9 mouse cellular contexts compared by ENCODE assay signal in genomic region chr4:82619539-82619941, GRCm38 (mm10).
A peak's percentile ranks its signal among the peaks of the same experiment; 100 is the strongest.
DNase-seq lines count a peak whose midpoint lies in the region; ATAC-seq and TF ChIP-seq lines count a peak whose summit lies in the region.
"Had no signal": no experiment of that assay in that cellular context is flagged by ENCODE, and none has a peak within 500 bp of the region (broad histone marks: within the 10 kb centered on the region; RNA-seq: fewer than 3 reads in every experiment).

No protein-coding gene starts in this region.

- no peak overlapping the region for H3K4me2 ChIP-seq in heart, postnatal 0 days (ENCODE audit: low read depth, low read length)
- H3K4me2 ChIP-seq: stomach, embryonic 15.5 days had no signal

- peaks cover 17% of the 10 kb centered on the region for H3K4me1 ChIP-seq in heart, postnatal 0 days (ENCODE audit: control insufficient read depth, insufficient read depth)

- DNase-seq in heart, postnatal 0 days (ENCODE audit: low spot score), result peak; percentile 32
- DNase-seq in heart, postnatal 10 days, result no peak
- DNase-seq in brain, embryonic 18.5 days (ENCODE audit: low read depth, low spot score), result peak; percentile 64
- peak; percentile 58 to 87 for DNase-seq in frontal cortex, adult 2 months (ENCODE audit: extremely low spot score in 1 of 2, low spot score in 1 of 2)
- DNase-seq in layer of hippocampus, postnatal 25 days (ENCODE audit: extremely low spot score in 1 of 2, low spot score in 1 of 2), result peak; percentile 38 to 40
- no peak for DNase-seq in gastrocnemius, postnatal 10 days
- no peak for DNase-seq in T-cell, adult 2 months (ENCODE audit: low spot score)

- H3K9me3 ChIP-seq in heart, postnatal 0 days (replicated peaks; ENCODE audit: control insufficient read depth, low read length), result no peaks in the 10 kb centered on the region
- H3K9me3 ChIP-seq: stomach, embryonic 15.5 days had no signal

- no peak for ATAC-seq in heart, postnatal 0 days (ENCODE audit: insufficient read depth, low read depth)
- peak; percentile 69 for ATAC-seq in megakaryocyte-erythroid progenitor cell, adult 5-6 weeks (replicated peaks; ENCODE audit: low FRiP score, low TSS enrichment, poor library complexity, severe bottlenecking)

- TF ChIP-seq EP300 in heart, postnatal 0 days (IDR thresholded peaks at IDR 0.05; ENCODE audit: low read depth), result no peak

- H3K27ac ChIP-seq in heart, postnatal 0 days (ENCODE audit: low read depth), result no peak overlapping the region
- H3K27ac ChIP-seq: stomach, embryonic 15.5 days had no signal

- no peak overlapping the region for H3K9ac ChIP-seq in heart, postnatal 0 days (replicated peaks; ENCODE audit: low read depth, low read length)
- H3K9ac ChIP-seq: stomach, embryonic 15.5 days had no signal

- H3K4me3 ChIP-seq in heart, postnatal 0 days (ENCODE audit: low read depth, low read length), result no peak overlapping the region
- H3K4me3 ChIP-seq: stomach, embryonic 15.5 days had no signal

- H3K36me3 ChIP-seq in heart, postnatal 0 days (replicated peaks; ENCODE audit: control insufficient read depth, insufficient read depth, low read length), result no peaks in the 10 kb centered on the region
- H3K36me3 ChIP-seq: stomach, embryonic 15.5 days had no signal

- WGBS in heart, postnatal 0 days, result 51% methylated on average over 12 of the region's 12 CpGs

- peak; percentile 35; the same call in 1 of the 2 replicates for TF ChIP-seq CTCF in heart, postnatal 0 days (IDR thresholded peaks at IDR 0.05; ENCODE audit: low read depth)

- intact Hi-C loops in heart, postnatal 10 days (cut with DNase I), result loop anchor here (10.0 kb wide), 2 partner anchors 1245 to 1755 kb away; no protein-coding TSS in a partner anchor

- no peaks in the 10 kb centered on the region for H3K27me3 ChIP-seq in heart, postnatal 0 days (ENCODE audit: control insufficient read depth, insufficient read depth, low read length)
- H3K27me3 ChIP-seq: stomach, embryonic 15.5 days had no signal

Comparison
In these comparisons a context has a peak if more than half of its experiments do, and no peak if none do; other contexts are left out.
1. DNase-seq: peak in heart, postnatal 0 days (single experiment), brain, embryonic 18.5 days (single experiment), frontal cortex, adult 2 months (2 of 2) and layer of hippocampus, postnatal 25 days (2 of 2); none in heart, postnatal 10 days (0 of 2), gastrocnemius, postnatal 10 days (single experiment) and T-cell, adult 2 months (single experiment).